Mouse (Mus musculus) 416B (cell line): ENCODE measurements at regions not wholly inside any gene's neighbourhood (a gene's known extent, or its start where the extent isn't known, plus 50 kb on each side); places are given as distances from the start of the nearest gene placed in this dataset.

ENCODE experiments used
- DNase-seq: peaks from one replicate; pipeline ENCODE4 v3.0.0; 2011; ENCODE audit warnings: low read depth

GRCm38 (mm10) chr10:48066986-48067385, 1721.6 kb downstream of the Grik2 start:
- DNase-seq, result peak; percentile 8

DNA sequence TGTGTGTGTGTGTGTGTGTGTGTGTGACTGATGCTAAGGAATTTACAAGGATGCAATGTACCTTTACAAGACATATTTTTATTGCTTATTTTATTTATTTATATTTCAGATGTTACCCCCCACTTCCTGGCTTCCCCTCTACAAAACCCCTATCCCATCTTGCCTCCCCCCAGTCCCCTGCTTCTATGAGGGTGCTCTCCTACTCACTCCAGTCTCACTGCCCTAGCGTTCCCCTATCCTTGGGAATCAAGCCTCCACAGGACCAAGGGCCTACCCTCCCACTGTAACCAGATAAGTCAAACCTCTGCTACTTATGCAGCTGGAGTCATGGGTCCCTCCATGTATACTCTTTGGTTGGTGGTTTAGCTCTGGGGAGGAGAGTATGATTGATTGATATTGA, 1761.3 kb downstream of the Grik2 start:
- DNase-seq, result no peak

GRCm38 (mm10) chr10:47991328-47992044, 1797.1 kb downstream of the Grik2 start:
- no peak for DNase-seq

DNA sequence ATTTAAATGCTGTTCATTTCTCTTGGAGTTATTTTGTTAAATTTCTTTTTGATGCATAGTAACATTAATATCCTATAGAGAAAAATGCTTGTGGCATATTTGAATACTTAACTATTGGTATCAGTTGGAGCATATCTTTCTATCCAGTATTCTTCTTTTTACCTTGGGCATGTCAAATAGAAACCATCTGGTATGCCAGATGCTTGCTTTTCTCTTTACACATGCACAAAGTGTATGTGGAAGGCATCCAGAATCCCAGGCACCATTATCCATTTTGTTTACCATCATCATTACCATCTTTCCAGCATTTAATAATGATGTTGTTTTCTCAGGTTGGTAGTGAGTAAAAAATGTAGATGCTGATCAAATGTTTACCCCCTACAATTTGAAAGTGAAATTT, 1809.5 kb downstream of the Grik2 start:
- DNase-seq, result no peak
